Mouse (Mus musculus) limb, embryonic 13.5 days (tissue): ENCODE data around the gene Pcyt2. TPM values are rescaled to one million over a fixed set of nuclear protein-coding genes. Genes with fewer than 3 reads are reported as not detected.

Source experiments
- ATAC-seq: fragments of 200-750 bp; cut with Nextera tagmentation; 2 replicates; pipeline ENCODE4 v1.8.0; 2017; ENCODE audit warnings: low read depth, moderate number of reproducible peaks, moderate TSS enrichment; ENCODE audit not compliant: low FRiP score
- H3K27ac ChIP-seq: fragments of 300-500 bp; sonication (generic); 2 replicates; pipeline ENCODE4 v1.5.1; 2015; ENCODE audit warnings: inconsistent platforms, mild to moderate bottlenecking, moderate library complexity
- H3K27me3 ChIP-seq: fragments of 300-500 bp; sonication (generic); 2 replicates; pipeline ENCODE4 v1.6.1; 2015; ENCODE audit warnings: mild to moderate bottlenecking, inconsistent platforms
- H3K36me3 ChIP-seq: fragments of 300-500 bp; sonication (generic); 2 replicates; pipeline ENCODE4 v1.6.1; 2015; ENCODE audit warnings: inconsistent platforms, mild to moderate bottlenecking, moderate library complexity
- H3K4me1 ChIP-seq: fragments of 300-500 bp; sonication (generic); 2 replicates; pipeline ENCODE4 v1.6.1; 2015; ENCODE audit warnings: inconsistent platforms
- H3K4me2 ChIP-seq: fragments of 300-500 bp; sonication (generic); replicated peaks from 2 replicates; pipeline ENCODE4 v1.6.1; 2015; ENCODE audit warnings: inconsistent platforms, mild to moderate bottlenecking, moderate library complexity
- H3K4me3 ChIP-seq: fragments of 300-500 bp; sonication (generic); 2 replicates; pipeline ENCODE4 v1.5.1; 2015; ENCODE audit warnings: moderate library complexity, mild to moderate bottlenecking, inconsistent platforms
- H3K9ac ChIP-seq: fragments of 300-500 bp; sonication (generic); 2 replicates; pipeline ENCODE4 v1.6.1; 2015; ENCODE audit warnings: mild to moderate bottlenecking, inconsistent platforms
- H3K9me3 ChIP-seq: fragments of 300-500 bp; sonication (generic); 2 replicates; pipeline ENCODE4 v1.6.1; 2016; ENCODE audit warnings: inconsistent platforms
- WGBS: fragments of 180-500 bp; shearing (Covaris S2); methylation state at CpG from one replicate; pipeline ENCODE4 v1.1.7; 2015; 5-methylcytosine and 5-hydroxymethylcytosine counted together
- polyA plus RNA-seq: library from polyadenylated mRNA; unstranded; fragments of >200 nt; fragmentation: Nextera tagmentation; extraction: Ambion mirVana; gene quantifications from 2 replicates; pipeline ENCODE4 v1.2.1, GENCODE M21; 2015

Pcyt2 gene
- 150 and 153 TPM in 2 replicates for polyA plus RNA-seq

GRCm38 (mm10) chr11:120617519-120618112, at the start of gene Pcyt2:
TSS of gene Pcyt2 (minus strand) at chr11:120617936.
- Histone ChIP-seq H3K36me3 (peaks cover 73% of the 10 kb centered on the region), H3K9me3 (no peaks in the 10 kb centered on the region), H3K27me3 (no peaks in the 10 kb centered on the region), H3K4me3 (peak within 1 kb of the TSS; percentile 82), H3K4me2 (peak within 1 kb of the TSS; percentile 91), H3K9ac (peak within 1 kb of the TSS; percentile 84), H3K27ac (peak within 1 kb of the TSS; percentile 33; the same call in 1 of the 2 replicates), H3K4me1 (peaks cover 18% of the 10 kb centered on the region)
- ATAC-seq, result peak; percentile 92
- WGBS, result 0% methylated on average over 56 of the region's 56 CpGs

GRCm38 (mm10) chr11:120666617-120667016, 48.9 kb upstream of the Pcyt2 start:
- Histone ChIP-seq H3K4me3 (no peak overlapping the region), H3K27ac (no peak overlapping the region), H3K4me2 (no peak overlapping the region), H3K4me1 (peaks cover 14% of the 10 kb centered on the region), H3K27me3 (peaks cover 23% of the 10 kb centered on the region), H3K9ac (peak overlapping the region; percentile 31; the same call in 1 of the 2 replicates), H3K9me3 (no peaks in the 10 kb centered on the region), H3K36me3 (no peaks in the 10 kb centered on the region)
- ATAC-seq, result no peak
- WGBS, result 1% methylated on average over 3 of the region's 3 CpGs

- Histone ChIP-seq H3K9ac (no peak overlapping the region), H3K27me3 (peaks cover 35% of the 10 kb centered on the region), H3K36me3 (no peaks in the 10 kb centered on the region), H3K4me1 (peaks cover 24% of the 10 kb centered on the region), H3K27ac (no peak overlapping the region), H3K4me2 (no peak overlapping the region), H3K4me3 (no peak overlapping the region), H3K9me3 (no peaks in the 10 kb centered on the region)
- 48% methylated on average over 3 of the region's 3 CpGs for WGBS
- ATAC-seq, result no peak
Observed at GRCm38 (mm10) chr11:120665406-120665805, 47.7 kb upstream of the Pcyt2 start.

GRCm38 (mm10) chr11:120663714-120664113, 46.0 kb upstream of the Pcyt2 start:
- peaks cover 52% of the 10 kb centered on the region for H3K27me3 ChIP-seq
- WGBS, result 88% methylated on average over 5 of the region's 5 CpGs
- no peak overlapping the region for H3K9ac ChIP-seq
- ATAC-seq, result no peak
- no peak overlapping the region for H3K4me3 ChIP-seq
- H3K4me1 ChIP-seq, result peaks cover 40% of the 10 kb centered on the region
- H3K27ac ChIP-seq, result no peak overlapping the region
- no peaks in the 10 kb centered on the region for H3K36me3 ChIP-seq
- H3K9me3 ChIP-seq, result no peaks in the 10 kb centered on the region
- H3K4me2 ChIP-seq, result no peak overlapping the region

- Histone ChIP-seq H3K9me3 (no peaks in the 10 kb centered on the region), H3K4me2 (no peak overlapping the region), H3K9ac (no peak overlapping the region), H3K36me3 (no peaks in the 10 kb centered on the region), H3K27ac (no peak overlapping the region), H3K4me3 (no peak overlapping the region), H3K27me3 (peaks cover 62% of the 10 kb centered on the region), H3K4me1 (peaks cover 42% of the 10 kb centered on the region)
- 79% methylated on average over 6 of the region's 6 CpGs for WGBS
- no peak for ATAC-seq
Observed at GRCm38 (mm10) chr11:120662759-120663158, 45.0 kb upstream of the Pcyt2 start.

GRCm38 (mm10) chr11:120661076-120661460, 43.3 kb upstream of the Pcyt2 start, which contains the start of gene Notum:
TSS of gene Notum (minus strand) at chr11:120661175.
- Histone ChIP-seq H3K27me3 (peaks cover 71% of the 10 kb centered on the region), H3K36me3 (no peaks in the 10 kb centered on the region), H3K9me3 (no peaks in the 10 kb centered on the region), H3K4me2 (peak within 1 kb of the TSS; percentile 81), H3K4me3 (peak within 1 kb of the TSS; percentile 51), H3K4me1 (peaks cover 33% of the 10 kb centered on the region), H3K27ac (no peak within 1 kb of the TSS), H3K9ac (peak within 1 kb of the TSS; percentile 57)
- 0 out of 2 replicates have a peak, but pooled peaks have one; percentile 14 for ATAC-seq
- WGBS, result under 1% methylated on average over 35 of the region's 35 CpGs

GRCm38 (mm10) chr11:120660301-120661075, 42.8 kb upstream of the Pcyt2 start:
- no peaks in the 10 kb centered on the region for H3K36me3 ChIP-seq
- H3K4me1 ChIP-seq, result peaks cover 32% of the 10 kb centered on the region
- H3K4me3 ChIP-seq, result peak overlapping the region; percentile 51
- H3K4me2 ChIP-seq, result peak overlapping the region; percentile 81
- under 1% methylated on average over 92 of the region's 95 CpGs for WGBS
- peak overlapping the region; percentile 57 for H3K9ac ChIP-seq
- peaks cover 71% of the 10 kb centered on the region for H3K27me3 ChIP-seq
- peak; percentile 57; the same call in 1 of the 2 replicates for ATAC-seq
- no peaks in the 10 kb centered on the region for H3K9me3 ChIP-seq
- H3K27ac ChIP-seq, result no peak overlapping the region

GRCm38 (mm10) chr11:120659509-120660300, 42.0 kb upstream of the Pcyt2 start:
- ATAC-seq, result peak; percentile 4; the same call in 1 of the 2 replicates
- Histone ChIP-seq H3K9ac (peak overlapping the region; percentile 57), H3K27me3 (peaks cover 71% of the 10 kb centered on the region), H3K4me2 (peak overlapping the region; percentile 81), H3K27ac (no peak overlapping the region), H3K4me1 (peaks cover 29% of the 10 kb centered on the region), H3K4me3 (peak overlapping the region; percentile 51), H3K9me3 (no peaks in the 10 kb centered on the region), H3K36me3 (no peaks in the 10 kb centered on the region)
- 1% methylated on average over 50 of the region's 50 CpGs for WGBS

- Histone ChIP-seq H3K27ac (no peak overlapping the region), H3K4me2 (peak overlapping the region; percentile 81), H3K27me3 (peaks cover 70% of the 10 kb centered on the region), H3K9me3 (no peaks in the 10 kb centered on the region), H3K36me3 (no peaks in the 10 kb centered on the region), H3K4me3 (peak overlapping the region; percentile 51), H3K4me1 (peaks cover 29% of the 10 kb centered on the region), H3K9ac (0 out of 2 replicates have a peak overlapping the region, but pooled peaks have one; percentile 14)
- WGBS, result 2% methylated on average over 24 of the region's 24 CpGs
- no peak for ATAC-seq
Observed at GRCm38 (mm10) chr11:120658876-120659410, 41.2 kb upstream of the Pcyt2 start.

- H3K27me3 ChIP-seq, result peaks cover 55% of the 10 kb centered on the region
Observed at GRCm38 (mm10) chr11:120657301-120657700, 39.6 kb upstream of the Pcyt2 start.

GRCm38 (mm10) chr11:120654741-120655140, 37.0 kb upstream of the Pcyt2 start:
- H3K4me1 ChIP-seq, result peaks cover 12% of the 10 kb centered on the region
- ATAC-seq, result no peak
- H3K9ac ChIP-seq, result no peak overlapping the region
- WGBS, result 74% methylated on average over 3 of the region's 3 CpGs
- peaks cover 29% of the 10 kb centered on the region for H3K27me3 ChIP-seq
- H3K9me3 ChIP-seq, result no peaks in the 10 kb centered on the region
- H3K4me2 ChIP-seq, result no peak overlapping the region
- H3K27ac ChIP-seq, result no peak overlapping the region
- H3K4me3 ChIP-seq, result no peak overlapping the region
- no peaks in the 10 kb centered on the region for H3K36me3 ChIP-seq

More at GRCm38 (mm10) chr11:120657301-120657700, 39.6 kb upstream of the Pcyt2 start:
- Histone ChIP-seq H3K4me3 (no peak overlapping the region), H3K27ac (no peak overlapping the region), H3K9ac (no peak overlapping the region), H3K36me3 (no peaks in the 10 kb centered on the region), H3K4me1 (peaks cover 29% of the 10 kb centered on the region), H3K9me3 (no peaks in the 10 kb centered on the region), H3K4me2 (no peak overlapping the region)
- WGBS, result 76% methylated on average over 4 of the region's 4 CpGs
- ATAC-seq, result no peak
